Mouse (Mus musculus): ENCODE results near the gene Tnfrsf25. TPM values are rescaled to one million over a fixed set of nuclear protein-coding genes. Genes with fewer than 3 reads are reported as not detected.

Tnfrsf25 gene
- polyA plus RNA-seq, 1 experiment: 19.9 TPM

- Histone ChIP-seq H3K27ac (ENCODE audit: control insufficient read depth, insufficient read depth, low read length) (no peak overlapping the region), H3K36me3 (ENCODE audit: control insufficient read depth, insufficient read depth, low read length) (no peaks in the 10 kb centered on the region), H3K4me3 (ENCODE audit: control insufficient read depth, insufficient read depth, low read length) (no peak overlapping the region), H3K27me3 (ENCODE audit: control insufficient read depth, insufficient read depth, low read length) (no peaks in the 10 kb centered on the region), H3K4me1 (replicated peaks; ENCODE audit: control insufficient read depth, insufficient read depth, low read length) (no peaks in the 10 kb centered on the region)
- DNase-seq: no peak
- TF ChIP-seq POLR2A (IDR thresholded peaks at IDR 0.05; ENCODE audit: control insufficient read depth, extremely low read depth, insufficient read depth, low read length, poor library complexity) (no peak), CTCF (IDR thresholded peaks at IDR 0.05; ENCODE audit: borderline replicate concordance, control insufficient read depth, extremely low read depth, insufficient read depth, low read length, poor library complexity) (no peak)
- 93% methylated on average over 30 of the region's 30 CpGs for WGBS
Observed at GRCm38 (mm10) chr4:152107971-152108509, 7.7 kb upstream of the Tnfrsf25 start.

GRCm38 (mm10) chr4:152108673-152109072, 7.1 kb upstream of the Tnfrsf25 start:
- Histone ChIP-seq H3K36me3 (ENCODE audit: control insufficient read depth, insufficient read depth, low read length) (no peaks in the 10 kb centered on the region), H3K4me1 (replicated peaks; ENCODE audit: control insufficient read depth, insufficient read depth, low read length) (no peaks in the 10 kb centered on the region), H3K27ac (ENCODE audit: control insufficient read depth, insufficient read depth, low read length) (no peak overlapping the region), H3K27me3 (ENCODE audit: control insufficient read depth, insufficient read depth, low read length) (no peaks in the 10 kb centered on the region), H3K4me3 (ENCODE audit: control insufficient read depth, insufficient read depth, low read length) (no peak overlapping the region)
- 95% methylated on average over 5 of the region's 5 CpGs for WGBS
- no peak for DNase-seq
- TF ChIP-seq CTCF (IDR thresholded peaks at IDR 0.05; ENCODE audit: borderline replicate concordance, control insufficient read depth, extremely low read depth, insufficient read depth, low read length, poor library complexity) (no peak), POLR2A (IDR thresholded peaks at IDR 0.05; ENCODE audit: control insufficient read depth, extremely low read depth, insufficient read depth, low read length, poor library complexity) (no peak)

- DNase-seq: no peak
- Histone ChIP-seq H3K4me3 (ENCODE audit: control insufficient read depth, insufficient read depth, low read length) (no peak overlapping the region), H3K27ac (ENCODE audit: control insufficient read depth, insufficient read depth, low read length) (no peak overlapping the region), H3K36me3 (ENCODE audit: control insufficient read depth, insufficient read depth, low read length) (no peaks in the 10 kb centered on the region), H3K4me1 (replicated peaks; ENCODE audit: control insufficient read depth, insufficient read depth, low read length) (no peaks in the 10 kb centered on the region), H3K27me3 (ENCODE audit: control insufficient read depth, insufficient read depth, low read length) (no peaks in the 10 kb centered on the region)
- TF ChIP-seq CTCF (IDR thresholded peaks at IDR 0.05; ENCODE audit: borderline replicate concordance, control insufficient read depth, extremely low read depth, insufficient read depth, low read length, poor library complexity) (no peak), POLR2A (IDR thresholded peaks at IDR 0.05; ENCODE audit: control insufficient read depth, extremely low read depth, insufficient read depth, low read length, poor library complexity) (no peak)
- WGBS: 94% methylated on average over 3 of the region's 3 CpGs
Observed at GRCm38 (mm10) chr4:152109509-152109908, 6.2 kb upstream of the Tnfrsf25 start.

- Histone ChIP-seq H3K27ac (ENCODE audit: control insufficient read depth, insufficient read depth, low read length) (no peak overlapping the region), H3K4me3 (ENCODE audit: control insufficient read depth, insufficient read depth, low read length) (no peak overlapping the region), H3K4me1 (replicated peaks; ENCODE audit: control insufficient read depth, insufficient read depth, low read length) (peaks cover 3% of the 10 kb centered on the region; the same call in 1 of the 2 replicates), H3K27me3 (ENCODE audit: control insufficient read depth, insufficient read depth, low read length) (no peaks in the 10 kb centered on the region), H3K36me3 (ENCODE audit: control insufficient read depth, insufficient read depth, low read length) (no peaks in the 10 kb centered on the region)
- DNase-seq: no peak
- TF ChIP-seq POLR2A (IDR thresholded peaks at IDR 0.05; ENCODE audit: control insufficient read depth, extremely low read depth, insufficient read depth, low read length, poor library complexity): no peak
- no peak for TF ChIP-seq CTCF (IDR thresholded peaks at IDR 0.05; ENCODE audit: borderline replicate concordance, control insufficient read depth, extremely low read depth, insufficient read depth, low read length, poor library complexity)
- 95% methylated on average over 4 of the region's 4 CpGs for WGBS
Observed at GRCm38 (mm10) chr4:152110689-152111088, 5.0 kb upstream of the Tnfrsf25 start.

GRCm38 (mm10) chr4:152112329-152112728, 3.4 kb upstream of the Tnfrsf25 start:
- H3K27ac ChIP-seq (ENCODE audit: control insufficient read depth, insufficient read depth, low read length): no peak overlapping the region
- H3K4me3 ChIP-seq (ENCODE audit: control insufficient read depth, insufficient read depth, low read length): no peak overlapping the region
- H3K27me3 ChIP-seq (ENCODE audit: control insufficient read depth, insufficient read depth, low read length): no peaks in the 10 kb centered on the region; the same call in 1 of the 2 replicates
- DNase-seq: no peak
- H3K4me1 ChIP-seq (replicated peaks; ENCODE audit: control insufficient read depth, insufficient read depth, low read length): peaks cover 12% of the 10 kb centered on the region
- H3K36me3 ChIP-seq (ENCODE audit: control insufficient read depth, insufficient read depth, low read length): no peaks in the 10 kb centered on the region
- no peak for TF ChIP-seq POLR2A (IDR thresholded peaks at IDR 0.05; ENCODE audit: control insufficient read depth, extremely low read depth, insufficient read depth, low read length, poor library complexity)
- TF ChIP-seq CTCF (IDR thresholded peaks at IDR 0.05; ENCODE audit: borderline replicate concordance, control insufficient read depth, extremely low read depth, insufficient read depth, low read length, poor library complexity): no peak
- 92% methylated on average over 9 of the region's 9 CpGs for WGBS

- Histone ChIP-seq H3K27ac (ENCODE audit: control insufficient read depth, insufficient read depth, low read length) (no peak overlapping the region), H3K27me3 (ENCODE audit: control insufficient read depth, insufficient read depth, low read length) (no peaks in the 10 kb centered on the region; the same call in 1 of the 2 replicates), H3K36me3 (ENCODE audit: control insufficient read depth, insufficient read depth, low read length) (no peaks in the 10 kb centered on the region), H3K4me1 (replicated peaks; ENCODE audit: control insufficient read depth, insufficient read depth, low read length) (peaks cover 12% of the 10 kb centered on the region), H3K4me3 (ENCODE audit: control insufficient read depth, insufficient read depth, low read length) (no peak overlapping the region)
- 96% methylated on average over 16 of the region's 16 CpGs for WGBS
- no peak for DNase-seq
- TF ChIP-seq CTCF (IDR thresholded peaks at IDR 0.05; ENCODE audit: borderline replicate concordance, control insufficient read depth, extremely low read depth, insufficient read depth, low read length, poor library complexity): no peak
- no peak for TF ChIP-seq POLR2A (IDR thresholded peaks at IDR 0.05; ENCODE audit: control insufficient read depth, extremely low read depth, insufficient read depth, low read length, poor library complexity)
Observed at GRCm38 (mm10) chr4:152114080-152114479, 1.7 kb upstream of the Tnfrsf25 start.

GRCm38 (mm10) chr4:152117538-152117937, 1.8 kb downstream of the Tnfrsf25 start:
- no peak overlapping the region for H3K27ac ChIP-seq (ENCODE audit: control insufficient read depth, insufficient read depth, low read length)
- no peaks in the 10 kb centered on the region for H3K36me3 ChIP-seq (ENCODE audit: control insufficient read depth, insufficient read depth, low read length)
- peaks cover 7% of the 10 kb centered on the region; the same call in 1 of the 2 replicates for H3K27me3 ChIP-seq (ENCODE audit: control insufficient read depth, insufficient read depth, low read length)
- TF ChIP-seq POLR2A (IDR thresholded peaks at IDR 0.05; ENCODE audit: control insufficient read depth, extremely low read depth, insufficient read depth, low read length, poor library complexity) (no peak), CTCF (IDR thresholded peaks at IDR 0.05; ENCODE audit: borderline replicate concordance, control insufficient read depth, extremely low read depth, insufficient read depth, low read length, poor library complexity) (no peak)
- no peak for DNase-seq
- peaks cover 25% of the 10 kb centered on the region for H3K4me1 ChIP-seq (replicated peaks; ENCODE audit: control insufficient read depth, insufficient read depth, low read length)
- WGBS: 91% methylated on average over 9 of the region's 9 CpGs
- H3K4me3 ChIP-seq (ENCODE audit: control insufficient read depth, insufficient read depth, low read length): no peak overlapping the region
